Mouse (Mus musculus): ENCODE data around the gene Slc44a2. TPM values are rescaled to one million over a fixed set of nuclear protein-coding genes. Genes with fewer than 3 reads are reported as not detected.
A peak's percentile ranks its signal among the peaks of the same experiment; 100 is the strongest.

Gene Slc44a2
- polyA plus RNA-seq, 1 experiment from 2014 or later, result 131 TPM

DNA sequence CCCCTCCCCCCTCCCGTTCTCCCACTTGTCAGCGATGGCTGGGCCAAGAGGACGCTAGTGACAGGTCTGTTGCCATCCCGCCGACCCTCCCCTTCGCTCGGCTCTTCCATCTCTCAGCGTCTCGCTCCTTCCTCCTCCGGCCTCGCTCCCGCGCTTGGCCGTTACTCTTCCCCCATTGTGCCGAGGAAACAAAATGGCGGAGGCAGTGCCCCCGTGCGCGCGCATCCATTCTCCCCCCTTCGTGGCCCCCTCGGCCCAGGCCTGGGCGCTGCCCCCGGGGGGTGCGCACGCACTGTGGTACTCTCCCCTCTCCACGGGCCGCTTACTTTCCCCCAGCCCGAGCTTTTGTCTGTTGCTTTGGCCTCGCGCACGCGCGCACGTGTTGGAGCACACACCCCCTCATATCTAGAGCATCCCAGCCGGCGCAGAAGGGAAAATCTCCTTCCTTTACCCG, 47.7 kb downstream of the Slc44a2 start:
- H3K4me1 ChIP-seq, result peaks cover 32% of the 10 kb centered on the region
- peak overlapping the region; percentile 88 for H3K4me2 ChIP-seq (replicated peaks)
- peak overlapping the region; percentile 81 for H3K9ac ChIP-seq
- H3K36me3 ChIP-seq, result peaks cover 21% of the 10 kb centered on the region
- ATAC-seq (ENCODE audit: low FRiP score, low read depth), result peak; percentile 60
- H3K4me3 ChIP-seq, result peak overlapping the region; percentile 71
- H3K27ac ChIP-seq, result peak overlapping the region; percentile 81
- 1% methylated on average over 38 of the region's 38 CpGs for WGBS
- no peaks in the 10 kb centered on the region for H3K27me3 ChIP-seq
- no peaks in the 10 kb centered on the region for H3K9me3 ChIP-seq

DNA sequence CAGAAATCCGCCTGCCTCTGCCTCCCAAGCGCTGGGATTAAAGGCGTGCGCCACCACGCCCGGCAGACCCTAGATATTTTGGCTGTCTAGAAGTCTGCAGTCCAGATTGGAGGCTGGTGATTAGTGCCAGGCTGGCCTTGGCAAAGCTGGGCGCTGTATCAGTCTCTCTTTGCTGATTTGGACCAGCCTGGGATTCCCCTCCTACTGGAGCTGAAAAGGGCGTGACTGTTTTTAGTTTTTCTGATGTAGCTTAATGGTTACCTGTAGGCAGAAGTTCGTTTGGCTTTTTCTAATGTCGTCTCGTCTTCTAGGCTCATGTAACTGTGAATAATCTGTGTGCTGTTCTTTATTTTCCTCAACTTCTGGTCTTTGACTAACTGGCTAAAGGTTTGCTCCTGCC, 48.6 kb downstream of the Slc44a2 start:
- no peaks in the 10 kb centered on the region for H3K9me3 ChIP-seq
- peak overlapping the region; percentile 81 for H3K9ac ChIP-seq
- peak overlapping the region; percentile 88 for H3K4me2 ChIP-seq (replicated peaks)
- peak overlapping the region; percentile 71 for H3K4me3 ChIP-seq
- no peak overlapping the region for H3K27ac ChIP-seq
- 66% methylated on average over 11 of the region's 11 CpGs for WGBS
- H3K4me1 ChIP-seq, result peaks cover 32% of the 10 kb centered on the region
- no peak for ATAC-seq (ENCODE audit: low FRiP score, low read depth)
- H3K27me3 ChIP-seq, result no peaks in the 10 kb centered on the region
- H3K36me3 ChIP-seq, result peaks cover 25% of the 10 kb centered on the region

DNA sequence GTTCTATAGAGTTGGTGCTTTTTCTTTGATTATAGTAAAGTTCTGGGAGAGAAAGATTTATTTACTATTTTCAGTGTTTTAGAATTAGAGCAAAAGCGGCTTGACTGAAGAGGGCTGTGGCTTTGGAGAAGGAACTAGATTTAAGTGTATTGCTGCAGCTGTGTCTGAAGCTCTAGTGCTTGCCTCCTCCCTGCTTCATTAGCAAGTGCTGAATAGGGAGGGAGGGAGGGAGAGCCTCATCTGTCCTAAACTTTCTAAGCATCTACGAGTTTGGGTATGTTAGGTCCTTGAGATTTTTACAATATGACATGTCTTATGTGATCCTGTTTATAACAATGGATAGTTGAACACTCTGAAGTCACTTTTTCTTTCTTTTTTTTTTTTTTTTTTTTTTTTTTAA, 50.4 kb downstream of the Slc44a2 start:
- H3K4me2 ChIP-seq (replicated peaks), result peak overlapping the region; percentile 88; the same call in 1 of the 2 replicates

DNA sequence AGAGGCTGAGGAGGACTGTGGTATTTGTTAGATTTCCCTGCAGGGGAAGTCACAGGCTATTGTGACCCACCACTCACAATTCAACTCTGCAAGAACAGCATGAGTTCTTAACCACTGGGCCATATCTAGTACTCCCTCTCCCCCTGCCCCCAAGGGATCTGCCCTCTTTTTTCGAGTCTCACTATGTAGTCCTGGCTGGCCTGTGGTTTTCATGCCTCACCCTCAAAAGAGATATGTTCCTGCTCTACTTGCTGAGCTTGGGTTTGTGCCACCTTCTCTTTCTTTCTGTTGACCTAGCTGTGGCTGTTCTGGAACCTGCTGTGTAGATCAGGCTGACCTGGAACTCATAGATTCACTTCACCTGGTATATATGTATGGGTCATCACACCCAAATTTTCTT, 52.0 kb downstream of the Slc44a2 start:
- H3K27ac ChIP-seq, result no peak overlapping the region
- no peaks in the 10 kb centered on the region for H3K9me3 ChIP-seq
- H3K36me3 ChIP-seq, result peaks cover 37% of the 10 kb centered on the region
- no peaks in the 10 kb centered on the region for H3K27me3 ChIP-seq
- no peak for ATAC-seq (ENCODE audit: low FRiP score, low read depth)
- H3K4me2 ChIP-seq (replicated peaks), result no peak overlapping the region
- 77% methylated on average over 1 of the region's 1 CpGs for WGBS
- H3K9ac ChIP-seq, result no peak overlapping the region
- H3K4me1 ChIP-seq, result peaks cover 28% of the 10 kb centered on the region
- H3K4me3 ChIP-seq, result no peak overlapping the region

More for the DNA sequence above, 50.4 kb downstream of the Slc44a2 start:
- no peak overlapping the region for H3K4me3 ChIP-seq
- peaks cover 32% of the 10 kb centered on the region for H3K4me1 ChIP-seq
- 88% methylated on average over 2 of the region's 2 CpGs for WGBS
- H3K27me3 ChIP-seq, result no peaks in the 10 kb centered on the region
- H3K36me3 ChIP-seq, result peaks cover 33% of the 10 kb centered on the region
- H3K27ac ChIP-seq, result no peak overlapping the region
- H3K9me3 ChIP-seq, result no peaks in the 10 kb centered on the region
- no peak for ATAC-seq (ENCODE audit: low FRiP score, low read depth)
- H3K9ac ChIP-seq, result no peak overlapping the region

DNA sequence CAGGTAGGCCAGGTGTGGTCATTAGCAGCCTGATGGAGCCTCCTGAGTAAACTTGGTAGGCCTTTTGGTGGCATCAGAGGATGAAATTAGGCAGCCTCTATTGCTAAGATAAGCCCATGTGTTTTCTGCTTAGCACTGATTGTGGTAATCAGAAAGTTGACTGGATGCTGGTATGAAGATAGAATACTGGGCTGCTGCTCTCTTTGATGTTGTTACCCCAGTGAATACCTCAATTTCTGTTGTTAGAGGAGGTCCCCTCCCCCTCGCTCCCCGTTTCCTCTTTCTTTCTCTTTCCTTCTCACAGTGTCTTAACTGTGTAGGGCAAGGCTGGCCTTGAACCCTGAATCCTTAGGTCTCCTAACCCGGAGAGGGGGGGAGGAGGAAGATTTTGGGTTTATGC, 58.7 kb downstream of the Slc44a2 start:
- Histone ChIP-seq H3K9me3 (no peaks in the 10 kb centered on the region), H3K27ac (no peak overlapping the region), H3K9ac (no peak overlapping the region), H3K27me3 (no peaks in the 10 kb centered on the region), H3K36me3 (peaks cover 51% of the 10 kb centered on the region), H3K4me3 (no peak overlapping the region), H3K4me1 (peaks cover 13% of the 10 kb centered on the region), H3K4me2 (replicated peaks) (no peak overlapping the region)
- WGBS, result 93% methylated on average over 3 of the region's 3 CpGs
- ATAC-seq (ENCODE audit: low FRiP score, low read depth), result no peak

DNA sequence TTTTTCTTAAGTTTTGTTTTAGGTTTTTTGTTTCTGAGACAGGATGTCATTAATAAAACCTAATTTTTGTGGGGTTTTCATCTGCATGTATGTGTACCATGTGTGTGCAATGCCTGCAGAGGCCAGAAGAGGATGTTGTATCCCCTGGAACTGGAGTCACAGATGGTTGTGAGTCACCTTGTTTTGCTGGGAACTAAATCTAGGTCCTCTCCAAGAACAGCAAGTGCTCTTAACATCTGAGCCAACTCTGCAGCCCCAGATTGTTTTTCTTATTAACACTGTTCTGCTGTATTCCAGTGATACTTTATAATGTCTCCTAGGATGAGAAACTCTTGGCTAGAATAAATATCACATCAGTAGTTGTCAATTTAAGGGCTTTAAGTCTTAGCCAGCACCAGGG, 60.4 kb downstream of the Slc44a2 start:
- H3K36me3 ChIP-seq, result peaks cover 43% of the 10 kb centered on the region
- H3K4me2 ChIP-seq (replicated peaks), result no peak overlapping the region
- H3K9me3 ChIP-seq, result no peaks in the 10 kb centered on the region
- no peak for ATAC-seq (ENCODE audit: low FRiP score, low read depth)
- H3K9ac ChIP-seq, result no peak overlapping the region
- peaks cover 15% of the 10 kb centered on the region for H3K4me1 ChIP-seq
- H3K27me3 ChIP-seq, result no peaks in the 10 kb centered on the region
- no peak overlapping the region for H3K27ac ChIP-seq
- H3K4me3 ChIP-seq, result no peak overlapping the region

DNA sequence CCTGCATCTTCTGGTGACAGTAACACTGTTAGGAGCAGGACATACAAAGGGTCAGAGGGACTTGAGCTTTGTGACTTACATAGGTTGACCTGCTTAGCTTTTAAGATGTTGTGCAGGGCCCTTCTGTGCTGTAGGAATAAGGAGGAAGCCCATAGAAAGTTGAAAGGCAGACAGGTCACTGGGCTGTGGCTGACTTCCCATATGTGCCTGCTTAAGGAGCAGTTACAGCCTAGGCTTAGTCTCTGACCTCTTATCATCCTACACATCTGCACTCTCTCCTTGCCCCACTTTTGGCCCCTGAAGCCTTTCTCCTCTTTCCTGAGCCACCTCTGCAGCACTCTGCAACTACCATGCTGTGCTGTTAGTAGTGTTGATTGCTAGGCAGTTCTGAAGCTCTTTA, 63.5 kb downstream of the Slc44a2 start:
- H3K36me3 ChIP-seq, result peaks cover 47% of the 10 kb centered on the region
- no peak overlapping the region for H3K4me3 ChIP-seq

DNA sequence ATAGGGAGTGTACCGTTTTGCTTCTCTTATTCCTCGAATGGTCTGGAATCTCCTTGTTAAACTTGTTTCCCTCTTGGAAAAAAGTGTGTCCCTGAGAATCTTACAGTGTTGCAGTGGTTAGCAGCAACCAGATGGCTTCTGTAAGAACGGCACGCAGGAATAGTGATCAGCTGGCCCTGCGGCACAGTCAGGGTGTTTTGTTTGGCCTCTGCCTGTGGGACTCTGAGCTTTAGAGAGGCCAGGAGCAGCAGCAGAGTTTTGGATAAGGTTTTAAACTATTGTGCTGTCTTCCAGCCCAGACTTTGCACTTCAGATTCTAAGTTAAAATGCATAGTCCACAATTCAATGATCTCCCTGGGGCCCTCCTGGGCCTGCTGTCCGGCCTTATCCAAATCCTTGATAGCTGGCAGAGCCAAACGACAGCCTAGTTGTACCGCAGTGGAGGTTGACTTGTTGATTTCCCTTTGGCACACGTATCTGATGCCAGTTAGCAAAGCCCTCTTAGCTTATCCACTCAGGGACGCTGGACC, 72.2 kb downstream of the Slc44a2 start:
- Histone ChIP-seq H3K9me3 (no peaks in the 10 kb centered on the region), H3K4me3 (no peak overlapping the region), H3K27ac (no peak overlapping the region), H3K9ac (no peak overlapping the region), H3K36me3 (peaks cover 100% of the 10 kb centered on the region), H3K4me2 (replicated peaks) (no peak overlapping the region), H3K27me3 (no peaks in the 10 kb centered on the region), H3K4me1 (no peaks in the 10 kb centered on the region)
- no peak for ATAC-seq (ENCODE audit: low FRiP score, low read depth)
- WGBS, result 93% methylated on average over 10 of the region's 10 CpGs

More for the DNA sequence above, 63.5 kb downstream of the Slc44a2 start:
- H3K9ac ChIP-seq, result no peak overlapping the region
- no peak overlapping the region for H3K4me2 ChIP-seq (replicated peaks)
- H3K27me3 ChIP-seq, result no peaks in the 10 kb centered on the region
- H3K9me3 ChIP-seq, result no peaks in the 10 kb centered on the region
- H3K27ac ChIP-seq, result no peak overlapping the region
- H3K4me1 ChIP-seq, result peaks cover 8% of the 10 kb centered on the region; the same call in 1 of the 2 replicates
- ATAC-seq (ENCODE audit: low FRiP score, low read depth), result no peak

DNA sequence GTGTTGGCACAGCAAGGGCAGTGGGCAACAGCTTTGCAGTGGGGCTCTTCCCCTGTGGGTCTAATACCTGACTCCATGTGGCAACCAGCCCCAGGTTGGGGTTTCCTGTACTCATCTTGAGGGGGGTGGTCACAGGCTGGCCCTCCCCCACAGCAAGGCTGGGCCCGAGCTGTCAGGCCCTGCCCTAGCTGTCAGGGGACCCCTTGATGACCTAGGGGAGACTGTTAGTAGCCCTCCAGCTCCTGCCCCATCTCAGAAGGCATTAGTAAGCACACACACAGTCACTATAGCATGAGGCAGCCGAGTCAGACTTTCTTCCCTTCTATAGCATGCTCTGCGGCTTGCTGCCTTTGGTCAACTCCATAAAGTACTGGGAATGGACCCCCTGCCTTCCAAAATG, 75.2 kb downstream of the Slc44a2 start:
- H3K4me3 ChIP-seq, result no peak overlapping the region
- no peaks in the 10 kb centered on the region for H3K27me3 ChIP-seq
- H3K4me2 ChIP-seq (replicated peaks), result no peak overlapping the region
- 89% methylated on average over 3 of the region's 3 CpGs for WGBS
- H3K9ac ChIP-seq, result no peak overlapping the region
- H3K36me3 ChIP-seq, result peaks cover 100% of the 10 kb centered on the region
- no peak for ATAC-seq (ENCODE audit: low FRiP score, low read depth)
- no peaks in the 10 kb centered on the region for H3K9me3 ChIP-seq
- no peaks in the 10 kb centered on the region for H3K4me1 ChIP-seq
- H3K27ac ChIP-seq, result no peak overlapping the region

DNA sequence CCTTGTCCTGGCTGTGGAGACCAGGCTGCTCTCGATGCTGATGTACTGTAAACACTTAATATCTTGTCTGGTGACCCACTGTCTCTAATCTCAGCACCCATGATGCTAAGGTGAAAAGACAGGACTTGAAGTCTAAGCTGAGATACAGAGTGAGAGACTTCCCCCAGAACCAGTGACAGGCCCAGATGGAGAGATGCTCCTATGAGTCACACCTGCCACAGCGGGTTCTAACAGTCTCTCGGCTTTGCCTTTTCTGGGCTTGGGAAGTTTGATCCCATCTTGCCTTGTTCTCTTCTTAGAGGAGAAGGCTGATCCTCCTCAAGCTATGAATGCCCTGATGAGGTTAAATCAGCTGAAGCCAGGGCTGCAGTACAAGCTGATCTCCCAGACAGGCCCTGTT, 76.7 kb downstream of the Slc44a2 start:
- Histone ChIP-seq H3K9ac (no peak overlapping the region), H3K4me3 (no peak overlapping the region), H3K9me3 (no peaks in the 10 kb centered on the region), H3K27ac (no peak overlapping the region), H3K27me3 (no peaks in the 10 kb centered on the region), H3K4me2 (replicated peaks) (no peak overlapping the region), H3K36me3 (peaks cover 99% of the 10 kb centered on the region), H3K4me1 (no peaks in the 10 kb centered on the region)
- ATAC-seq (ENCODE audit: low FRiP score, low read depth), result no peak
- 93% methylated on average over 3 of the region's 3 CpGs for WGBS

DNA sequence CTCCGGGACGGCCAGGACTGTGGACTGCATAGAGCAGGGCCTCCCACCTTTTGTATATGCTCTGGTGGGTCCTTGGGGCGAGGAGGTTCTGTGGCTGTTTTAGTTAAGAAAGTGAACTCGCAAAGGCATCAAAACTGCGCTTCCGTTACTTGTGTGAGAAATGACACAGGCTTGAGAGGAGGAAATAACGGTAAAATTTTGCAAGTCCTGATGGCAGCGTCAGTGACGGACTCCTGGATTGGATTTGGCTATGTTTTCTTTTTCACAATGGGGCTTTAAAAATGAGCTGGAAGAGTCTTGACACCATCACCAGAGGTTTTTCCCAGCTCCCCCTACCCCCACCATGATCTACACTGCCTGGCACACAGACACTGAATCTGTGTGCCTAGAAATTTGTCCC, 80.5 kb downstream of the Slc44a2 start:
- Histone ChIP-seq H3K27ac (no peak overlapping the region), H3K27me3 (no peaks in the 10 kb centered on the region), H3K36me3 (peaks cover 99% of the 10 kb centered on the region), H3K4me1 (no peaks in the 10 kb centered on the region), H3K9me3 (no peaks in the 10 kb centered on the region), H3K4me2 (replicated peaks) (no peak overlapping the region), H3K9ac (no peak overlapping the region), H3K4me3 (no peak overlapping the region)
- WGBS, result 92% methylated on average over 9 of the region's 9 CpGs
- no peak for ATAC-seq (ENCODE audit: low FRiP score, low read depth)

DNA sequence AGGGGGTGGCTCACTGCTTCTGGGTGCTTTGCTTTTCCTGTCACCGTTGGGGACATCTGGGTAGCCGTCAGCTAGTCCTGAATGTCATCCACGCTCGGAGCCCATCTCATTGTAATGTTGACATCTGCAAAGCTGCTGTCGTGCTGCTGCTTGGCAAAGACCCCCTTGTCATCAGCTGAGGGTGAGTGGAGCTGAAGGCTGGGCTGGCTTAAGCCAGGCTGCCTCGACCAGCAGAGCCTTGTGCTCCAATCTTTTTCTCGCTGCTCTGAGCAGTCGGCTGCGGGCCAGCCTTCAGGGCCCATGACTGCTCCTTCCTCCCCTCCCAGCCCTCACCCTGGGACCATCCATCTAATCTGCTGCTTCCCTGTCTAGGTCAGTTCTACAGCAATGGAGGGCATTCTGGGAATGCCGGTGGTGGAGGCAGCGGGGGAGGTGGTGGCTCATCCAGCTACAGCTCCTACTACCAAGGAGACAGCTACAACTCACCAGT, 82.3 kb downstream of the Slc44a2 start:
- no peak for ATAC-seq (ENCODE audit: low FRiP score, low read depth)
- Histone ChIP-seq H3K9me3 (no peaks in the 10 kb centered on the region), H3K4me2 (replicated peaks) (no peak overlapping the region), H3K36me3 (peaks cover 93% of the 10 kb centered on the region), H3K4me3 (no peak overlapping the region), H3K4me1 (no peaks in the 10 kb centered on the region), H3K27me3 (no peaks in the 10 kb centered on the region), H3K9ac (no peak overlapping the region), H3K27ac (no peak overlapping the region)
- WGBS, result 88% methylated on average over 11 of the region's 11 CpGs

DNA sequence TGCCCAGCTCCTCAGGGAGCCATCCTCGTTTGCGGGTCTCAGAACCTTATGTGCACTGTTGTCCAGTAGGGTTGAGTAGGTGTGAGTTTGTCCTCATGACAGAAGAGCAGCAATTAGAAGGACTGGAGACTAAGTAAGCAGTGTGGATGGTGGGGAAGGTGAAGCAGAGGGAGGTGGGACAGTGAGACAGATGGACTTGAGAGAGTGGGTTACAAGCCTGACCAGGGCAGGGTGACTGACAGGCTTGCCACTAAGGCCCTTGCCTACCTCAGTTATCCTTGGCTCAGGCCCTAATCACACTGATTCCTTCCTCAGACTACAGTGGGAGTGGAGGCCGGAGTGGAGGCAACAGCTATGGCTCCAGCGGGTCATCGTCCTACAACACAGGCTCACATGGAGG, 83.2 kb downstream of the Slc44a2 start:
- 96% methylated on average over 5 of the region's 5 CpGs for WGBS
- no peak overlapping the region for H3K27ac ChIP-seq
- no peak overlapping the region for H3K9ac ChIP-seq
- ATAC-seq (ENCODE audit: low FRiP score, low read depth), result no peak
- no peak overlapping the region for H3K4me2 ChIP-seq (replicated peaks)
- H3K36me3 ChIP-seq, result peaks cover 84% of the 10 kb centered on the region
- no peaks in the 10 kb centered on the region for H3K9me3 ChIP-seq
- no peak overlapping the region for H3K4me3 ChIP-seq
- no peaks in the 10 kb centered on the region for H3K27me3 ChIP-seq
- no peaks in the 10 kb centered on the region for H3K4me1 ChIP-seq
